Comparison of ENCODE assay signal across 8 mouse cellular contexts in the genomic region with DNA sequence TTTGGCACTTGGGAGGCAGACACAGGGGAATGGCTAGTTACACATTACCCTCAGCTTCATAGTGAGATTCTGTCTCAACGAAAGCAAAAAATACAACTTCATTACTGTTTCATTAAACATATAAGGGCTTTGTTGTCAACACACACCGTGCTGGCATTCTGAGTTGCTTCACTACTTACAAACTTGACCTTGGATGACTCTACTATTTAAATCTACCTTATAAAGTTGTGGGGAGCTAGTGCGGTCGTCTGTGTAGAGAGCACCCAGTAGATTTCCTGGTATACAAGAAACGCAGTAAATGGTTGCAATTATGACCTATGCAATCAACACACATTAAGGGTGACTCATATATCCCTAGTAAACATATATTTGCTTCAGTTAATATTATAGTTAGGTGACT. TPM values are rescaled to one million over a fixed set of nuclear protein-coding genes. Genes with fewer than 3 reads are reported as not detected.
A peak's percentile ranks its signal among the peaks of the same experiment; 100 is the strongest.
DNase-seq lines count a peak whose midpoint lies in the region; ATAC-seq and TF ChIP-seq lines count a peak whose summit lies in the region.

No protein-coding gene starts in this region.

- H3K4me1 ChIP-seq in thymus, adult 2 months (replicated peaks; ENCODE audit: control insufficient read depth, insufficient read depth, low read length), result peaks cover 5% of the 10 kb centered on the region
- peaks cover 17% of the 10 kb centered on the region for H3K4me1 ChIP-seq in limb, embryonic 14.5 days (ENCODE audit: control insufficient read depth, insufficient read depth, low read length)
- H3K4me1 ChIP-seq in stomach, postnatal 0 days (replicated peaks; ENCODE audit: control insufficient read depth, insufficient read depth), result no peaks in the 10 kb centered on the region

- H3K4me2 ChIP-seq in limb, embryonic 14.5 days (replicated peaks; ENCODE audit: low read depth, low read length, severe bottlenecking), result peak overlapping the region; percentile 72
- H3K4me2 ChIP-seq in stomach, postnatal 0 days (replicated peaks; ENCODE audit: low read depth), result peak overlapping the region; percentile 54

- no peak for TF ChIP-seq CTCF in thymus, adult 2 months (IDR thresholded peaks at IDR 0.05; ENCODE audit: borderline replicate concordance, control insufficient read depth, extremely low read depth, insufficient read depth, low read length, poor library complexity)
- TF ChIP-seq CTCF in stomach, postnatal 0 days (IDR thresholded peaks at IDR 0.05; ENCODE audit: low read depth), result no peak

- H3K4me3 ChIP-seq in thymus, adult 2 months (ENCODE audit: control insufficient read depth, insufficient read depth, low read length), result peak overlapping the region; percentile 45
- H3K4me3 ChIP-seq in limb, embryonic 14.5 days (replicated peaks; ENCODE audit: low read length), result peak overlapping the region; percentile 99
- peak overlapping the region; percentile 95 for H3K4me3 ChIP-seq in stomach, postnatal 0 days (ENCODE audit: low read depth, low read length)

- ATAC-seq in frontal cortex, adult (ENCODE audit: low TSS enrichment), result peak; percentile 7
- ATAC-seq in limb, embryonic 14.5 days (ENCODE audit: low FRiP score, low read depth), result no peak
- ATAC-seq in stomach, postnatal 0 days (ENCODE audit: low FRiP score, low TSS enrichment), result no peak

- no peak for DNase-seq in frontal cortex, postnatal 14 days (ENCODE audit: low spot score in 2 of 2)
- DNase-seq in thymus, adult 2 months, result no peak
- no peak for DNase-seq in thymus, postnatal 25 days
- DNase-seq in limb, embryonic 14.5 days (ENCODE audit: low spot score), result no peak
- DNase-seq in stomach, postnatal 0 days (ENCODE audit: low spot score), result no peak
- no peak for DNase-seq in spleen, adult 18-20 months
- DNase-seq in cerebellum, postnatal 10 days, result no peak

- H3K9me3 ChIP-seq in limb, embryonic 14.5 days (ENCODE audit: control insufficient read depth, low read length), result no peaks in the 10 kb centered on the region
- H3K9me3 ChIP-seq in stomach, postnatal 0 days (ENCODE audit: control insufficient read depth, low read length), result no peaks in the 10 kb centered on the region

- no peaks in the 10 kb centered on the region for H3K36me3 ChIP-seq in thymus, adult 2 months (ENCODE audit: control insufficient read depth, insufficient read depth, low read length)
- no peaks in the 10 kb centered on the region for H3K36me3 ChIP-seq in limb, embryonic 14.5 days (ENCODE audit: control insufficient read depth, insufficient read depth, low read length)
- H3K36me3 ChIP-seq in stomach, postnatal 0 days (ENCODE audit: control insufficient read depth, insufficient read depth, low read length), result no peaks in the 10 kb centered on the region

- WGBS in thymus, adult 2 months, result 41% methylated on average over 5 of the region's 5 CpGs
- WGBS in limb, embryonic 14.5 days, result 22% methylated on average over 5 of the region's 5 CpGs
- 24% methylated on average over 5 of the region's 5 CpGs for WGBS in stomach, postnatal 0 days

- H3K27ac ChIP-seq in thymus, adult 2 months (ENCODE audit: control insufficient read depth, insufficient read depth, low read length), result no peak overlapping the region
- H3K27ac ChIP-seq in limb, embryonic 14.5 days (replicated peaks; ENCODE audit: low read depth, low read length), result no peak overlapping the region; the same call in 1 of the 2 replicates
- no peak overlapping the region for H3K27ac ChIP-seq in stomach, postnatal 0 days (replicated peaks)

- no peaks in the 10 kb centered on the region for H3K27me3 ChIP-seq in thymus, adult 2 months (ENCODE audit: control insufficient read depth, insufficient read depth, low read length)
- no peaks in the 10 kb centered on the region for H3K27me3 ChIP-seq in limb, embryonic 14.5 days (ENCODE audit: control insufficient read depth, insufficient read depth, low read length)
- no peaks in the 10 kb centered on the region for H3K27me3 ChIP-seq in stomach, postnatal 0 days (ENCODE audit: control insufficient read depth, insufficient read depth, low read length)

- TF ChIP-seq POLR2A in thymus, adult 2 months (IDR thresholded peaks at IDR 0.05; ENCODE audit: control insufficient read depth, extremely low read depth, insufficient read depth, low read length, poor library complexity), result no peak
- no peak for TF ChIP-seq POLR2A in limb, embryonic 14.5 days (IDR thresholded peaks at IDR 0.05; ENCODE audit: borderline replicate concordance, extremely low read depth, insufficient read depth, insufficient read length)

- H3K9ac ChIP-seq in limb, embryonic 14.5 days (ENCODE audit: low read depth, low read length, severe bottlenecking), result peak overlapping the region; percentile 95
- H3K9ac ChIP-seq in stomach, postnatal 0 days (ENCODE audit: low read length), result 0 out of 2 replicates have a peak overlapping the region, but pooled peaks have one; percentile 28

- TF ChIP-seq EP300 in stomach, postnatal 0 days (optimal IDR thresholded peaks at IDR 0.05), result no peak

RNA-seq across cellular contexts. Expression of a gene that starts 0.7 kb away (rescaled TPM):
- polyA plus RNA-seq in thymus, adult 2 months (2012; rRNA removed), result 164 and 182 TPM in 2 replicates
- polyA plus RNA-seq in limb, embryonic 14.5 days (2012; rRNA removed), result 65.8 and 96.3 TPM in 2 replicates
- 32.3 and 34.4 TPM in 2 replicates for polyA plus RNA-seq in limb, embryonic 14.5 days (2014; fragmentation: Nextera tagmentation; extraction: Ambion mirVana)
- polyA plus RNA-seq in stomach, postnatal 0 days (2015; fragmentation: Nextera tagmentation; extraction: Ambion mirVana), result 7.0 and 7.6 TPM in 2 replicates

RNA-seq across cellular contexts. Expression of a gene that starts 59.1 kb away (rescaled TPM):
- 16.0 and 24.9 TPM in 2 replicates for polyA plus RNA-seq in thymus, adult 2 months (2012; rRNA removed)
- 38.8 and 39.5 TPM in 2 replicates for polyA plus RNA-seq in limb, embryonic 14.5 days (2012; rRNA removed)
- polyA plus RNA-seq in limb, embryonic 14.5 days (2014; fragmentation: Nextera tagmentation; extraction: Ambion mirVana), result 13.4 and 14.0 TPM in 2 replicates
- polyA plus RNA-seq in stomach, postnatal 0 days (2015; fragmentation: Nextera tagmentation; extraction: Ambion mirVana), result 9.3 and 9.5 TPM in 2 replicates

Comparison
In these comparisons a context has a peak if more than half of its experiments do, and no peak if none do; other contexts are left out.
1. H3K4me3 ChIP-seq: peak in every context shown above with its lines; median percentile 99 in limb, embryonic 14.5 days; 95 in stomach, postnatal 0 days; 45 in thymus, adult 2 months.